Mouse (Mus musculus): ENCODE data around the gene Mogat2.

GRCm38 (mm10) chr7:99206364-99206763 lies 32.1 kb downstream of the Mogat2 start:
- TF ChIP-seq CTCF (IDR thresholded peaks at IDR 0.05) (no peak), EP300 (IDR thresholded peaks at IDR 0.05) (no peak)
